Mouse (Mus musculus) Patski (cell line): Measurements from ENCODE around the gene A730009L09Rik. TPM values are rescaled to one million over a fixed set of nuclear protein-coding genes. Genes with fewer than 3 reads are reported as not detected.
A peak's percentile ranks its signal among the peaks of the same experiment; 100 is the strongest.

Experiments used
- ATAC-seq: fragments of 100-300 bp; one replicate; pipeline ENCODE4 v1.8.0; 2021
- CTCF ChIA-PET: fragments of 350-600 bp; sonication (Branson Sonifier 250); formaldehyde crosslinking; loops from one replicate; lab custom pipeline; 2022; ENCODE audit warnings: inconsistent platforms; lab: Charles Lee
- POLR2A ChIA-PET: fragments of 350-600 bp; sonication (Branson Sonifier 250); formaldehyde crosslinking; loops from one replicate; lab custom pipeline; 2022; ENCODE audit warnings: antibody characterized with exemption, inconsistent platforms; lab: Charles Lee
- DNase-seq: peaks from one replicate; pipeline ENCODE4 v3.0.0-alpha.2; 2011; ENCODE audit warnings: low read depth, low spot score
- H3K27me3 ChIP-seq: fragments of 371-371 bp; one replicate; pipeline ENCODE4 v1.5.1; 2021
- CTCF ChIP-seq: fragments of 100-300 bp; IDR thresholded peaks from one replicate; pipeline ENCODE4 v1.5.1; 2021
- in situ Hi-C: fragments of 300-500 bp; cut with MboI; formaldehyde crosslinking; loops from 3 replicates; pipeline ENCODE4 v1.11.1; 2018; ENCODE audit warnings: low pct_unique_long_range_greater_than_20kb, mixed read lengths
- polyA plus RNA-seq: library from polyadenylated mRNA; unstranded; gene quantifications from one replicate; pipeline ENCODE4 v1.2.3, GENCODE M21; 2021

Gene A730009L09Rik
- polyA plus RNA-seq, result not detected

GRCm38 (mm10) chr16:84514821-84515220, at the start of gene A730009L09Rik:
Gene A730009L09Rik, plus strand, starts transcription at chr16:84515121.
- in situ Hi-C loops, result no loop called here
- POLR2A ChIA-PET, result no interaction called here
- no peak for DNase-seq
- no peak for TF ChIP-seq CTCF
- CTCF ChIA-PET, result no interaction called here
- ATAC-seq, result no peak
- H3K27me3 ChIP-seq, result peaks cover 9% of the 10 kb centered on the region

GRCm38 (mm10) chr16:84465581-84466165, 49.2 kb upstream of the A730009L09Rik start:
- in situ Hi-C loops, result no loop called here
- ATAC-seq (no peak), DNase-seq (no peak)
- CTCF ChIA-PET, result no interaction called here
- TF ChIP-seq CTCF, result no peak
- no peaks in the 10 kb centered on the region for H3K27me3 ChIP-seq
- POLR2A ChIA-PET, result interaction anchor here (0.7 kb wide), 1 partner anchor 10 kb away, joined by 3 read pairs; no protein-coding TSS in a partner anchor

GRCm38 (mm10) chr16:84468898-84469297, 46.0 kb upstream of the A730009L09Rik start:
- in situ Hi-C loops, result no loop called here
- no peak for ATAC-seq
- DNase-seq, result no peak
- peak; percentile 13 for TF ChIP-seq CTCF
- ChIA-PET POLR2A (no interaction called here), CTCF (no interaction called here)
- H3K27me3 ChIP-seq, result no peaks in the 10 kb centered on the region

GRCm38 (mm10) chr16:84469994-84470393, 44.9 kb upstream of the A730009L09Rik start:
- DNase-seq, result no peak
- POLR2A ChIA-PET, result no interaction called here
- no peak for ATAC-seq
- CTCF ChIA-PET, result no interaction called here
- no peaks in the 10 kb centered on the region for H3K27me3 ChIP-seq
- in situ Hi-C loops, result no loop called here
- TF ChIP-seq CTCF, result no peak

GRCm38 (mm10) chr16:84473406-84473805, 41.5 kb upstream of the A730009L09Rik start:
- no peak for TF ChIP-seq CTCF
- DNase-seq (no peak), ATAC-seq (no peak)
- POLR2A ChIA-PET, result no interaction called here
- CTCF ChIA-PET, result no interaction called here
- in situ Hi-C loops, result no loop called here
- no peaks in the 10 kb centered on the region for H3K27me3 ChIP-seq

- CTCF ChIA-PET, result interaction anchor here (0.6 kb wide), 1 partner anchor 9 kb away, joined by 3 read pairs; no protein-coding TSS in a partner anchor
- no peak for TF ChIP-seq CTCF
- peaks cover 7% of the 10 kb centered on the region for H3K27me3 ChIP-seq
- DNase-seq, result no peak
- no peak for ATAC-seq
- POLR2A ChIA-PET, result no interaction called here
- in situ Hi-C loops, result no loop called here
Observed at GRCm38 (mm10) chr16:84474712-84475111, 40.2 kb upstream of the A730009L09Rik start.

GRCm38 (mm10) chr16:84476948-84477347, 38.0 kb upstream of the A730009L09Rik start:
- no peak for ATAC-seq
- in situ Hi-C loops, result no loop called here
- TF ChIP-seq CTCF, result no peak
- ChIA-PET POLR2A (no interaction called here), CTCF (no interaction called here)
- H3K27me3 ChIP-seq, result peaks cover 13% of the 10 kb centered on the region
- DNase-seq, result no peak

- CTCF ChIA-PET, result no interaction called here
- H3K27me3 ChIP-seq, result peaks cover 13% of the 10 kb centered on the region
- TF ChIP-seq CTCF, result no peak
- POLR2A ChIA-PET, result no interaction called here
- DNase-seq (no peak), ATAC-seq (no peak)
- in situ Hi-C loops, result no loop called here
Observed at GRCm38 (mm10) chr16:84477528-84477927, 37.4 kb upstream of the A730009L09Rik start.

- ATAC-seq (no peak), DNase-seq (no peak)
- H3K27me3 ChIP-seq, result peaks cover 13% of the 10 kb centered on the region
- in situ Hi-C loops, result no loop called here
- ChIA-PET POLR2A (no interaction called here), CTCF (no interaction called here)
- no peak for TF ChIP-seq CTCF
Observed at GRCm38 (mm10) chr16:84477952-84478351, 37.0 kb upstream of the A730009L09Rik start.

GRCm38 (mm10) chr16:84485931-84486330, 29.0 kb upstream of the A730009L09Rik start:
- no peak for TF ChIP-seq CTCF
- DNase-seq (no peak), ATAC-seq (no peak)
- in situ Hi-C loops, result no loop called here
- ChIA-PET POLR2A (no interaction called here), CTCF (no interaction called here)
- peaks cover 30% of the 10 kb centered on the region for H3K27me3 ChIP-seq

GRCm38 (mm10) chr16:84494818-84495217, 20.1 kb upstream of the A730009L09Rik start:
- peaks cover 6% of the 10 kb centered on the region for H3K27me3 ChIP-seq
- POLR2A ChIA-PET, result no interaction called here
- CTCF ChIA-PET, result interaction anchor here (1.0 kb wide), 1 partner anchor 12 kb away, joined by 3 read pairs; no protein-coding TSS in a partner anchor
- in situ Hi-C loops, result no loop called here
- DNase-seq, result no peak
- no peak for TF ChIP-seq CTCF
- no peak for ATAC-seq

- ATAC-seq, result no peak
- CTCF ChIA-PET, result interaction anchor here (1.0 kb wide), 1 partner anchor 13 kb away, joined by 3 read pairs; no protein-coding TSS in a partner anchor
- TF ChIP-seq CTCF, result peak; percentile 45
- POLR2A ChIA-PET, result no interaction called here
- in situ Hi-C loops, result no loop called here
- no peak for DNase-seq
- peaks cover 6% of the 10 kb centered on the region for H3K27me3 ChIP-seq
Observed at GRCm38 (mm10) chr16:84495438-84495837, 19.5 kb upstream of the A730009L09Rik start.
